Mouse (Mus musculus) adrenal gland, postnatal 4 days (tissue): Measurements from ENCODE around the gene Chst5. TPM values are rescaled to one million over a fixed set of nuclear protein-coding genes. Genes with fewer than 3 reads are reported as not detected.

Experiments
- DNase-seq, 2 experiments: peaks; one replicate each; pipeline ENCODE4 v3.0.0; 2021 to 2022; ENCODE audit warnings: low spot score in 2 of 2, mixed read lengths in 2 of 2
- total RNA-seq, 2 experiments: library from RNA; stranded (reverse); gene quantifications; 2 replicates each; pipeline ENCODE4 v1.2.3; 2021

Chst5 gene
- total RNA-seq, 2 experiments from 2014 or later = 0.34 to 0.59 TPM

DNA sequence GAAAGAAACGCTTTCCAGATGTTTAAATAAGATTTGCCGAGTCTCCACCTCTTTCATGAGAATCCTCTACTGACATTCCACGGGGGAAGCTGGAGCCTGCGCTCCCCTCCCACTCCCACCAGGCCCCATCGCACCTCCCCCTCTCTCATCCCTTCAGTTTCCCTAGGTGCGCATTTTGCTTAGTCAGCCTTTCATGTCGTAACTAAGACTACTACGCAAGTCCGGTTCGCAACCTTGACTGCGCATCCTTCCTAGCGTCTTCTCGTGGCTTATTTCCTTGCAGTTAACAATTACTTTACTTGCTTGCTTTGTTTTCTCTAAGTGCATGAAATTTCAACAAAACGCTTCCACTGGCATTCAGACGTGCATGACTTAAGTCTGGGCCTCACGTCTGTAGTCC, 21.5 kb upstream of the Chst5 start:
- no peak for DNase-seq

DNA sequence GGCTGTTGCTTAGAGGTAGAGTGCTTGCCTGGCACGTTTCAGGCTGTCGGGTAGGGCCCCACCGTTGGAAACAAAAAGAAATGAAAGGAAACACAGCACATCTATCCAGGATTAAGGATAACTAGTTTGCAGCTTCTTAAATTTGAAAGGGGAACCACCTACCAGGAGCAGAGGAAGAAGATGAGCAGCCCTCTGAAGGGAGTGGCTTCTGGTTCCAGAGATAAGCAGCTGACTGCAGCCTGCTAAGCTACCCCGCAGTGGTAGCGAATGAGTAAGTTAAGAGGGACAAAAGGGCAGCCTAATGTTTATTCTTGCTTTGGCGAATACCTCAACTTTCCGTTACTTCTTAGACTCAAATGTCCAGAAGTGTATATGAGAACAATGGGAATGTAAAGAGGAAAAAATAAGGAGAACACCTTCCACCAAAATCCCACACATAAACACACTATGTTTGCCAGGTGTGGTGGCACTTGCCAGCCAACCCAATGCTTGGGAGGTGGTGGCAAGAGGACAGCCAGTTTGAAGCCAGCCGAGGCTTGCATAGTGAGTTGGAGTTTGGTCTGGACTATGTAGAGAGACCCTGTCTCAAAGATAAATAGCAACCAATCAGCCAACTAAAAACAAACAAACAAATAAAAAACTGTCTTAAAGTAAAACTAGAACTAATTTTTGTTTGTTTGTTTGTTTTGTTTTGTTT, 19.5 kb upstream of the Chst5 start:
- no peak for DNase-seq

DNA sequence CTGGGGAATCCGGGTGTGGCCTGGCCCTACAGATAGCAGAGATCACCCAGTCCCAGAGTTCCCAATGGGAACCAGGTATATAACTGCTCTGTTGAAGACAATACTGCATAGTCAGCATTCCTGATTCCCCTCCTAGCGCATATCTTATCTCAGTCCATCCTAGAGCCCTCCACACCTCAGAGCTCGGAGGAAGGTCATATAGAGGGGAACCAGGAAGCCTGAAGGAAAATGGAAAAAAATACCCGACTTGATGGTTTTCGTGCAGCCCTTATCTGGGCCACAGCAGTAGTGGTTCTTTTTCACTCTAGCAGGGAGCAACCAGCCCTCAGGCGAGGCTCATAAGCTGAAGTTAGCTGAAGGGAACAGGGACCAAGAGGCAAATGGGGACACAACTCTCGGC, 14.7 kb upstream of the Chst5 start:
- no peak for DNase-seq

DNA sequence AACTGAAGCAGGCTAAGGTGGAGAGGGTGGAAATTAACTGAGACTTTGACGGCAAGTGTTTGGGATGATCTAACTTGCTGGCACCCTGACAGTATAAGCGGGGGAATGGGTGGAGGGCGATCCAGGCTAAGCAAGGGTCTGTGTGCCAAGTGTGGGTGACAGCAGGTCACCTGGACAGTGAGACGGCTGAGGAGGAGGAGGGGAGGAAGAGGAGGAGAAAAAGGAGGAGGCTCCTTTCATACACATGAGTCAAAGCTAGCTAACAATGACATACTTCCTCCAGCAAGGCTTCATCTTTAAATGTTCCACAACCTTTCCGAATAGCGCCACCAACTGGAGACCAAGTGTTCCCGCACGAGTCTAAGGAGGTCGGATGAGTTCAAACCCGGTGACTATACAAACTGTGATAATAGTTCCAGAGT, 13.1 kb upstream of the Chst5 start:
- no peak for DNase-seq

DNA sequence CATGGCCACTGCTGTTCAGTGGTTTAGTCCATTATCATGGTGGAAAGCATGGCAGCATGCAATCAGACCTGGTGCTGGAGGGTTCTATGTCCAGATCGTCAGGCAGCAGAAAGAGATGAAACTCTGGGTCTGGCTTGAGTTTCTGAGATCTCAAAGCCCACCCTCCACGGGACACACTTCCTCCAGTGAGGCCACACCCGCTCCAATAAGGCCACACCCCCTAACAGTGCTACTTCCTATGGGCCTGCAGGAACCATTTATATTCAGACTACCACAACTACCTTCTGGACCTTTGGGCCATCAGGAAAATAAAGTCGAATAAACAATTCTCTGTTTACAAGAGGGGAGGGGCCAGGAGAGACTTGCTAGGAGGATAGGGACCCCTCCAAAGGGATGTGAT, 10.7 kb upstream of the Chst5 start:
- no peak for DNase-seq

DNA sequence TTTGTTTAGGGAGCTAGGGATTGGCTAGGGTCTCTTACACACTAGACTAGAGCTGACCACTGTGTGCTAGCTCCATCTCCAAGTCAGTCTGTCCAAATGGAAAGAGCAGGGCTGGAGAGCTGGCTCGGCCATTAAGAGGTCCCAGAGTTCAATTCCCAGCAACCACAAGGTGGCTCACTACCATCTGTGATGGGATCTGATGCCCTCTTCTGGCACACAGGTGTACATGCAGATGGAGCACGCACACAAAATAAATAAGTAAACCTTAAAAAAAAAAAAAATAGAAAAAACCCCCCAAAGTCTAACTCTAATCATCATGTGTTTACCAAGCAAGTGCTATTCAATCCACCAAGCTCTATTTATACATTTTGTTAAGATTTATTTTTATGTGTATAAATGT, 9.4 kb upstream of the Chst5 start:
- no peak for DNase-seq

DNA sequence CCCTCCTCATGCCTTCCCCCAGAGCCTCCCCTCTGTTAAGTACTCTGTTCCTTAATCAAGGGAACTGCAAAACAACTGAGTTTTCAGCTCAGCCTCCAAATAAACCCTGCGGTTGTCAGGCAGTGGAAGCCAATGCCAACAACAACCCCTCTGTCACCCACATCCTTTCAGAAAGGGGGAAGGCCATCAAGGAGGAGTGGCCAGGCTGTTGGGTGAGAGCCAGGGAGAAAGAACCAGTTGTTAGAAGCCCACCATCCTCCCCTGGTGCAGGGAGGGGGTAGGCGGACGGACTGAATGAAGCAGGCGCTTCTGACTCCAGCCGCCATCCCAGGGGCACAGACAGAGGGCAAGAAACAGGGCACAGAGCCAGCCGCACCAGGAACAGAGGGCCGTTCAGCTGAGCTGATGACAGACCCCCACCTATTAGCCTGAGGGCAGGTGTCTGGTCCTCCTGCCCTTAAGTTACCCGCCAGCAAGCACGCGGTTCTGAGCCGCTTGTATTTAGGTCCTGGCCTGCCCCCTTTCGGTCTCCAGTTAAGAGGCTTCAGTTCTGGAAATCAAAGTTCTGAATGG, 2.7 kb upstream of the Chst5 start:
- no peak for DNase-seq

DNA sequence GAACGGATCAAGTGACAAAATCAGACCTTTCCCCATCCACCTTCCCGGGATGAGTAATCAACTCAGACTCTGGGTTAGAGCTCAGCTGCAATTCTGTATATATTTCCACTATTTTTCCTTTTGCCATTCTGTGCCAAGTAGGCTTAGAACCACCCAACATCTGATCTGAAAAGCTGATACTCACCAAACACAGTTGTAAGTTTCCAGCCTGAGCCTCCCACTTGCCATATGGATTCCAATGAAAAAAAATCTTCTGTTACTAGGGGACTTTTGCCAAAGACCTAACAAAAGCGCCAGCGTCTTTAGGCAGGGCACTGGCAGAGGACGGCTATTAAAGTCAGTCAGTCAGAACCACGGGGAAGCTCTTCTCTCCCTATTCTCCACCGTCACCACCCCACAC, 1.3 kb upstream of the Chst5 start:
- no peak for DNase-seq

DNA sequence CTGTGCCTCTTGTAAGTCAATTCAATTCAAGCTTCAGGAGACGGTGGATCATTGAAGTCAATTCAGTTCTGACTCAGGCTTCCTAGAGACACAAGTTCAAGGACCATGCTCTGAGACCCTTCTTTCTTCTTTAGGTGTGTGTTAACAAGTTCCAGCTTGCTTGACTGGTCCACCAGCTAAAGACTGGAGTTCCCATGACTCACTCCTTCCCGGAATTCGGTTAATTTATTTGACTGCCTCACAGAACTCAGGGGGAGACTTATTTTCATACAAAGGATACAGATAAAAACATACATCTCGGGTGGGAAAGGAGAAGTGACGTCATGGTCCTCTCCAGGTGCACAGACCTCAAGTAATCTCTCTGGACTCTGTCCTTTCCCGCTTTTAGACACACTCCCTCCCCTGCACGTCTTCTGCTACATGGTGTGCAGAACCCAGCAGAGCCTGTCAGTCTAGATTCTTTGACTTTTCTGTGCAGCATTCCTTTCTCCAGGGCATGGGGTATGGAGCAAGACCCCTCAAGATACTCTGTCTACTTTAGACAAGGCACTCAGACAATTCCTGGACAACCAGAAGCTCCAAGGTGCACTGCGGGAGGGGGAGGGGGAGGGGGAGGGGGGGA, 4.6 kb downstream of the Chst5 start:
- no peak for DNase-seq

DNA sequence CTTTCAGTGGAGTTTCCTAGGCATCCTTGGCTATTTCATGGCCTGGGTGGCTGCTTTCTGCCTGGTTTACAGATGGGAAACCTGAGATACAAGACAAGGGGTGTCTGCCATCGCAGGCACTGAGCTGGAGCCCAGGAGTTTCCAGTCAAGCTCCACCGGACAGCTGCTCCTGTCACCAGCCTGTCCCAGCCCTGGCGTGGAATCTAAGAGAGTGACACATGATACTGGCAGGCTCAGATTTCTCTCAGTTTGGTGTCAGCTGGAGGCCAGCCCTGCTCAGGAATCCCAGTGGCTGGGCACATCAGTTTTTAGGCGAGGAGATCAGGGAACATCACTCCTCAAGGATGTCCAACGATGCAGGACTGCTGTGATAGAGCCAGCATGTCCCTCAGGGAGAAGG, 8.2 kb downstream of the Chst5 start:
- no peak for DNase-seq

DNA sequence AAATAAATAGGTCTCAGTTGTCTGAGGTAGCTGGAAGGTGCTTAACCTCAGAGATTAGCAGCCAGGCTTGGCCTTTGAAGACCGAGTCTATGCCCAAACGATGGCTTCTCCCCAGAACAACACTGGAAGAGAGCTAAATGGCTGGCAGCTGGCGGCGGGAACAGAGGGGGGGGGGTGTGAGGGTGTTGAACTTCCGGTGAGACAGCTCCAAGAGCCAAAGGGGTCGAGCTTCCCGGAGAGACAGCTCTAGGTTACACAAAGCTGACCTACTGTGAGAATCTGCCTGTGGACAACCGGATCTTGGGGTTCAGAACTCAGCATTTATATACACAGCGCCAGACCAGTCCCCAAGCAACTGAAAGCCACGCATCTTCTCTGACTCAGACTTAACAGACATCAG, 11.7 kb downstream of the Chst5 start:
- DNase-seq = no peak

DNA sequence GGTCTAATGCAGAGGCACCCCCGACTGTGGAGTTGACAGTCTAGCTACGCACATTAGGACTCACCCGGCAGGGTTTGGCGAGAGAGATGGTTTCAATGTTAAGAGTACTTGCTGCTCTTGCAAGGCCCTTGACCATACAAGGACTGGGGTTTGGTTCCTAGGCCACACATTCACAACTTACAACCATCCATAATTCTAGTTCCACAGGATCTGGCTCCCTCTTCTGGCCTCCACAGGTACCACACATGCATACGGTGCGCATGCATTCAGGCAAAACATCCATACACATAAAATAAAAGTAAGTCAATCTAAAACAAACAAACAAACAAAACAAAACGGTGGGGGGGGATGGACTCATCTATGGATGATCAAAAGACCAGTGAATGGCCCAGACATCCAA, 15.3 kb downstream of the Chst5 start:
- no peak for DNase-seq

DNA sequence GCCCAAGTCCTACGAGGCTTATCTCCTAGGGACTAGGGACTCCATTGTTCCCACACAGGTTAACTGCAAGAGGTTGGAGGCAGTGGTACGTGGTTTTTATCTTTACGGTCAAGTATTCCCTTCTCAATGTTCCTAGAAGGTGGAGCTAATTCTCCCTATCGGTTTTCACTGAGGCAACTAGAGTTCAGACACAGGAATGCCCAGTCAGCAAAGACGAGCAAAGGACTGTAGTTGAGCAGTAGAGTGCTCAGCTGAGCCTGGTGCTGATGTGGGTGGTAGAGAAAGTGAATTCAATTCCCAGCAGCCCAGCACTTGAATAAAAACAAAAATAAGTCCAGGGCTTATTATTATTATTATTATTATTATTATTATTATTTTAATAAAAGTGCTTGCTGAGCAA, 17.6 kb downstream of the Chst5 start:
- no peak for DNase-seq

DNA sequence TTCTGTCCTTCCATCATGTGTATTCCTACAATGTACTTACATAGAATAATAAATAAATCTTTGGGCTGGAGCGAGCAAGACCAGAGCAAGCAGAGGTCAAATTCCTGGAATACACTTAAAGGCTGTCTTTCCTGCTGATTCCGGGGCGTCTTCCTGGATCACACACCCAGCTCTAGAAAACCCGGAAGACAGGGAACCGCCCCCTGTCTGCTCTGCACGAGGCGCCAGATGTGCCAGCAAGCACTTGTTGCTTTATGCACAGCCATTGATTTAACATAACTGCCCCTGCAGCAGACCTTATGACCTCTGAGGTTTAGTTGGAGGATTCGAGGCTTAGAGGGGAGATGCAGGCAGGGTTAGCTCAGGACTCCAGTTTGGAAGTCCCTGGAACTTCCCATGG, 18.3 kb downstream of the Chst5 start:
- no peak for DNase-seq

DNA sequence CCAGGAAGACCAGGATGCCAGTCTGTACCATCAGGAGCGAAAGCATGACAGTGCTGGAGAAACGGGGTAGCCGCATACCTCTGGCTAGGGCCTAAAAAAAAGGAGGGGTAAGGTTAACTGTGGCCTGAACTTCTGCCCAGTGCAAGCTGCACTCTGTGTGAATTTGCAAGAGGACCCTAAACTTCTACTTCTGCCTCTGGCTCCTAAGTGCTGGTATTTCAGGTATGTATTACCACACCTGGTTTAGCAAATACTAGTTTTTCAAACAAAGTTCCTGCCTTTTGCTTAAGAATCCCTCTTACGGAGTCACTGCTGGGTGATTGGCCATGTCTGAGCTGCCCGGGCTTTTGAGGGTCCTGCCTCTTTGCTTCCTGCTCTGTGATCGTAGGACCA, 19.3 kb downstream of the Chst5 start:
- no peak for DNase-seq

DNA sequence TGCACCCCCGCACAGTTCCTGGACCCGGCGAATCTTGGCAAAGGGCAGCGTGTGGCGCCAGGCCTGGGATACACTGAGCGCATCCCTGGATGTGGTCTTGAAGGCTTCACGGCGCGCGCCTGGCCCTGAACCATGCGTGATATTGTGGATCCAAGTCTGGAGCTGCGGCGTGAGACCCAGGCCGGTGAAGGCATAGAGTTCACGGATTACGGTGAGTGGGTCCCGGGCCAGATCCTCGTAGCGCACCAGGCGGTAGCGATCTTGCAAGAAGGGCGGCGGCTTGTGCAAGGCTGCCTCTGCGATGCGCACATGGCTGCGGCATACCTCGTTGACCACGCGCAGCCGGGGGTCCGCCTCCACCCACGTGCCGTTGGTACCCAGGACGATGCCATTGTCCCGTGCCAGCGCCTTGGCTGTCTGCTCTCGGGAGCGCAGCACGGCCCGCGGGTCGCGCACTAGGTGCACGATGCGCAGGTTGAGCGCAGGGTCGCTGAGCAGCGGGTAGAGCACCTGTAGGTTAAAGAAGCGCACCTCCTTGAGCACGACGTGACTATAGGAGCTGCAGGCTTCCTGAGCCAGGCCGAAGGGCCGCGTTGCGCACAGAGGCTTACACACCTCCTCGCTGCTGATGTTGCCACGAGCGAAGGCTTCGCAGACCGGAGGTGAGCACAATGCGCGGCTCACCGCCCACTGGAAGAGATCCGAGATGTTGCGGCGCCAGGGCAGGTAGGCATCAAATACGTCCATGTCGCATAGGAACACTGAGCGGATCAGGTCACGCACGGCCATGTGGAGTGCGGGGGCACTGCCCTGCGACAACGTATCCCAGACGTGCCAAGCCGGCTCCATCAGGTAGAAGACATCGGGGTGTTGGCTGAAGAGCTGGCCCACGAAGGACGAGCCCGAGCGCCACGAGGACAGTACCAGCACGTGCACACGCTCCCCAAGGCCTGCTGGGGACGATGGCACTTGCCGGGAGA, 20.0 kb downstream of the Chst5 start:
- DNase-seq = no peak

DNA sequence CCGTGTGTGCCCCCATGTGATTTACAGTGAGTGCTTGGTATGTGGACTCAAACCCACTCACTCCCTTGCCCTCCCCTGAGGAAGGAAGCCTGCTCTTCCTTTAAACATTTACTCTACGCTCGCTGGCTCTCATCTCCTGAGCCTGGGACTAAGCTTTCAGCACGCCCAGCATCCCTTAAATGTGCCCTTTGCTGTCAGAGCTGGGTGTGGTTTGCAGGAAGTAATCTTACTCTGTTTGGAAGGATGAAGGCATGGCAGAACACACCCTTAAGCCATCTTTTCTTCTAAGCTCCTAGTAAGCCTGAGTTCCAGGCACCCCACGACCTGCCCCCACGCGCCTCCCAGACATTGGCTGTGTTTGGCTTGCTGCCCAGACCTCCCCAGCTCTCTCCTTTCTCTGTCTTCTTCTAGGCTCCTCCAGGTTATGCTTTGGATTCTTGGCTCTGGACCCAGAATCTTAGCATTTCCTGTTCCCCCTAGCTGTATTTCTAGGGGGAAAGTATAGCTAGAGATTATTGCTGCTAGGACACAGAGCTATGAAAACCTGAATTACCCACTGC, 22.1 kb downstream of the Chst5 start:
- no peak for DNase-seq

DNA sequence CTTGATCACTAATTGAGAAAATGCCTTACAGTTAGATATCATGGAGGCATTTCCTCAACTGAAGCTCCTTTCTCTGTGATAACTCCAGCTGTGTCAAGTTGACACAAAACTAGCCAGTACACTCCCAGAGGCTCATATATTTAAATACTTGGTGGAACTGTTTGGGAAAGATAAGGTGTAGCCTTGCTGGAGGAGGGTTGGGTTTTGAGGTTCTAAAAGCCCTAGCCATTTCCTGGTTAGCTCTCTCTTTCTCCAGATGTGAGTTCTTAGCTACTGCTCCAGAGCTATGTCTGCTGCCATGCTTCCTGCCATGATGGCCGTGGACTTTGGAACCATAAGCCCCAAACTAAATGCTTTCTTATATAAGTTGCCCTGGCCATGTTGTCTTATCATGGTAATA, 22.8 kb downstream of the Chst5 start:
- no peak for DNase-seq

DNA sequence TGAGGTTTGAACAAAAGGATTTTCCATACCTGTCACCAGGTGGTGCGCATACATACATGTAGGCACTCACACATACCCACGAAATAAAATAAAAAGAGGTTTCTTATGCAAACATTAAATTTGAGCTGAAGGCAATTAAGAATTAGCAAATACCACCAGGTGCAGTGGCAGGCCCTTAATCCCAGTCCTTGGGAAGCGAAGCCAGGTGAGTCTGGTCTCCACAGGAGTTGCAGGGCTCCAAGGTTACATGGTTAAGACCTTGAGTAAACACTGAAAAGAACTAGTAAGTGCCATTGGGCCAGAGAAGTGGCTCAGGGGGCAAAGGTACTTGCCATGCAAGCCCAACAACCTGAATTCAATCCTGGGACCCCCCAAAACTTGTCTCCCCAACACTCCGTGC, 26.6 kb downstream of the Chst5 start:
- no peak for DNase-seq

DNA sequence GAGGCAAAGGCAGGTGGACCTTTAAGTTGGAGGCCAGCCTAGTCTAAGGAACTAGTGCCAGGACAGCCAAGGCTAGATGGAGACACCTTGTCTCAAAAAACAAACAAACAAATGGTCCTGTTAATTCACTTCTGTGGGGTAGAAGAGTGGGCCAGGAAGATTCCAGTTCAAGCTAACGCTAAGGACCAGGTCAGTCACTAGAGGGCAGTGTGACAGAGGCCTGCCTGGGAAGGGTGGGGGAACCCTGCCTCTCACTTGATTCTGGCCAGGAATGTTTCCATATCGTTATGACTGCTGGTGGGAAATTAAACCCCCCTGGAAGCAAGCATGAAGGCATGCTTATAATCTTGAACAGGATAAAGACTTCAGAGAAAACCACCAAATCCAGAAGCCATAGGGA, 28.7 kb downstream of the Chst5 start:
- no peak for DNase-seq

DNA sequence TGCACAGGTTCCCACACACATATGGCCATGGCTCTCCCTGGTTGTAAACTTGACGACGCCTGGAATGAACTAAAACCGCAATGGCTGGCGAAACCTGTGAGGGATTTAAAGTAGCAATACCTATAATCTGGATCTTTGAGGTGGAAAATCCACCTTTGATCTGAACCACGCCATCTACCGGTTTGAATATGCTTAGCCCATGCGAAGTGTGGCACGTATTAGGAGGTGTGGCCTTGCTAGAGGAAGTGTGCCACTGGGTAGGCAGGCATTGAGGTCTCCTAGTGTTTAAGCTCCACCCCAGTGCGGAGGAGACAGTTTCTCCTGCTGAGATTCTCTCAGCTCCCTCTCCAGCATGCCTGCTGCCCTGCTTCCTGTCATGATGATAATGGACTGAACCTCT, 32.5 kb downstream of the Chst5 start:
- no peak for DNase-seq
